Mouse (Mus musculus): ENCODE measurements around the gene Gdf11.

- TF ChIP-seq CTCF (IDR thresholded peaks at IDR 0.05) (no peak), POLR2A (IDR thresholded peaks at IDR 0.05; ENCODE audit: insufficient read depth, low read depth, low read length) (no peak), EP300 (IDR thresholded peaks at IDR 0.05; ENCODE audit: insufficient read depth, low read depth, low read length) (no peak)
Measured at GRCm38 (mm10) chr10:128839434-128839833, 52.1 kb downstream of the Gdf11 start.

Data from heart, adult 2 months (tissue).